Mouse (Mus musculus): ENCODE data around the gene Nos2. TPM values are rescaled to one million over a fixed set of nuclear protein-coding genes. Genes with fewer than 3 reads are reported as not detected.
"Not testable (repeated sequence)": the region's sequence is repeated elsewhere in the genome, so short reads cannot be mapped to it uniquely, and the experiment has no call there.

Nos2 gene
- total RNA-seq, 4 experiments from 2014 or later: 4.1 to 6.9 (median 4.3) TPM

- not testable (repeated sequence) for DNase-seq (ENCODE audit: low spot score)
Observed at GRCm38 (mm10) chr11:78989206-78989605, 68.6 kb downstream of the Nos2 start.

- no peak for DNase-seq (ENCODE audit: low spot score)
Observed at GRCm38 (mm10) chr11:78990096-78990495, 69.5 kb downstream of the Nos2 start.

GRCm38 (mm10) chr11:78990875-78991543 is 70.4 kb downstream of the Nos2 start:
- not testable (repeated sequence) for DNase-seq (ENCODE audit: low spot score)

- no peak for DNase-seq (ENCODE audit: low spot score)
Observed at GRCm38 (mm10) chr11:78999118-78999517, 78.5 kb downstream of the Nos2 start.

DNA sequence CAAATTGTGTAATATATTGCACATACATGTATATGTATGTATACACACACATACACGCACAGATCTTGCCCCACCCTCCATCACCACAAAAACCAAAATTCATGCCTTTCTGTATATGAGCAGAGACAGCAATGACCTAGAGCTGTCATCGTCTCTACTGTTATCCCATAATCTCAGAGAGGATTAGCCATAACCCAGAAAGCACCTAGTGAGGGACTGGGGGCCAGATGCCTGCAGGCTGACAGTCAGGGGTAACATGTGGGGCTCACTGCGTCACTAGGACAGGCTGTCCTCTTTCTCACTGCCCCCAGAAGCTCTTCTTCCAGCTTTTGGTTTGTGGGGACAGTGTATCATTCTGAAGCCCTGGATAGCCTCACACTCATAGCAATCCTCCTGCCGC is 81.3 kb downstream of the Nos2 start:
- no peak for DNase-seq (ENCODE audit: low spot score)

DNA sequence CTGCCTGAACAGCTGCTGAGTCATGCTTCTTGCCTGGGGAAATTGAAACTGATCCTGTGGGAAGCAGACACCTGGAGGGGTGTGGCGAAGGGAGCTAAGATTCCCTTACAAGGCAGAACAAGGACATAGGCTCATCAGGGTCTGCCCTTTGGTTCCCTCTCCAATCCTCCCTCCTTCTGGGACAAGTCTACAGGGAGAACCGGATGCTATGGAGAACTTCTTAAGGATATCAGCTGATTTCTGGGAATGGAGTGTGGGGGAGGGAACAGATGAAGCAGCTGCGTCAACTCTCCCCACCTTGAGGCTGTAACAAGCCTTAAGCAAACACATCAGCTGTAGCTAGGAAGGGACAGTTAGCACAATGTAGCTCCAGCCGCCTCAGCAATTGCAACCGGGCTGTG is 82.0 kb downstream of the Nos2 start:
- no peak for DNase-seq (ENCODE audit: low spot score)

DNA sequence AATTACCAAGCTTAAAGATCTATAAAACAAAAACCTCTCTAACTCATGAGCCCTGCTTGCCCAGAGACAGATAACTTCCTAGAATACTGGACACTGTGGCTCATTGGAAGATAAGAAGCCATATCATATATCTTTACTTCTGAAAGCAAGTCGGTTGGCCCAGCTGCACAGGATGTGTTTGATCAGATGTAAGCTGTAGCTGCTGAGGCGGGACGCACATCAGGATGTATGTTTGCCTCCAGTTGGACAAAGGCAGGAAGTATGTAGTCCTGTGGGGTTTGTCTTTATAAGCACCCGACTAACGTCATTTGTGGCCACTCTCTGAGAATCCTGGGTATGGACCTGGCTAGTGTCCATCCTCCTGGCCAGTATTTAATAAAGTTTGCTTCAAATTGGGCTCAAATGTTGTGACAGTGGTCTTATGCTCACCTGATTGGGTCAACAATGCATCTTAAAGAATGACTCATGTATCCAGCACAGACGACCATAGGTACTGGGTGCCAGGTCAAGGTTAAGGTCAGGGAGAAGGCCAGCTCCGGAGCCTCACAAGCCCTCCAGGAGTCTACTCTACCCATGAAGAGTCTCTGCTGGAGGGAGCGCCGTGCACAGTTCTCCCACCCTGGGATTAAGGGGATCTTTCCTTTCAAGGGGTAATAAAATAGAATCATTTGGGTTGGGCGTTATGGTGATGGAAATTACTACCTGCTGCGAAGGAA is 82.6 kb downstream of the Nos2 start:
- DNase-seq (ENCODE audit: low spot score): peak; percentile 42

GRCm38 (mm10) chr11:79003769-79004638 is 83.4 kb downstream of the Nos2 start:
- DNase-seq (ENCODE audit: low spot score): no peak

DNA sequence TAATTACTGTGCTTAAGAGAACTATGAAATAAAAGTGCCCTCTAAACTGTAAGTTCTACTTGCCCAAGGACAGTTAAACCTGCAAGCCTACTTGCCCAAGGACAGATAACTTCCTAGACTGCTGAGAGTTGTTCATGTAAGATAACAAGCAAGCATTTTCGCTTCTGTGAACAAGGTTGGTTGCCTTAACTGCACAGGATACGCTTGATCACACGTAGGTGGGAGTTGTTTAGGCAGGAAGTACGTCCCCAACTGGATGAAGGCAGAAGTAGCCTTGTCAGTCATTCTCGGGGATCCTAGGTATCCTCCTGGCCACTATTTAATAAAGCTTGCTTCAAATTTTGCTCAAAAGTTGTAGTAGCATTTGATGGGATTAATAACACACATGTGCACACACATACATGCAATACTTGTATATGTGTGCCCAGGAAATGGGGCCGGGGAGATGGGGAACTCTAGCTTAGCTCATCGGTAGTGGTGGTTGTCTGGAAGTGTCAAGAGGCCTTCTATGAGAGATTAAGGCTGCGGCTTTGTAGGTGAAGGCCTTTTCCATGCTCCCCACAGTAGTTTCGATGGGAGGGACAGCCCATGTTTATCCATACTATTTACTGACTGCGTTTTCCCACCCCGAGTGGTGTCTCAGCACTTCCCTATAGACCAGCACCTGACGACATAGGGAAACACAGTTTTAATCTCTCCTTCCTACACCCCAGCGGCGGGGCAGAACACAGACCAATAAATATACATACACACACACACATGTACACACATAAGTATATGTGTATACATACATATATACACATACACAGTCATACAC is 85.2 kb downstream of the Nos2 start:
- no peak for DNase-seq (ENCODE audit: low spot score)

GRCm38 (mm10) chr11:79006417-79006816 is 85.8 kb downstream of the Nos2 start:
- no peak for DNase-seq (ENCODE audit: low spot score)

DNA sequence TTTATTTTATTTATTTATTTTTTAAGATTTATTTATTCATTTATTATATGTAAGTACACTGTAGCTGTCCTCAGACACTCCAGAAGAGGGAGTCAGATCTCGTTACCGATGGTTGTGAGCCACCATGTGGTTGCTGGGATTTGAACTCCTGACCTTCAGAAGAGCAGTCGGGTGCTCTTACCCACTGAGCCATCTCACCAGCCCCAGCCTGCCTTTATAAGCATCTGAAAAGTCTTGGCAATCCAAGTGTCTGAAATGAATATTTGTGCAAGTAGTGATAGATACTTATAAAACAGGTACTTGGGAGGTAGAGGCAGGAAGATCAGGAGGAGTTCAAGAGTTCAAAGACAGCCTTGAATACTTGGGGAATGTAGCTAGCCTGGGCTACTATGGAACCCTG is 86.8 kb downstream of the Nos2 start:
- DNase-seq (ENCODE audit: low spot score): not testable (repeated sequence)

DNA sequence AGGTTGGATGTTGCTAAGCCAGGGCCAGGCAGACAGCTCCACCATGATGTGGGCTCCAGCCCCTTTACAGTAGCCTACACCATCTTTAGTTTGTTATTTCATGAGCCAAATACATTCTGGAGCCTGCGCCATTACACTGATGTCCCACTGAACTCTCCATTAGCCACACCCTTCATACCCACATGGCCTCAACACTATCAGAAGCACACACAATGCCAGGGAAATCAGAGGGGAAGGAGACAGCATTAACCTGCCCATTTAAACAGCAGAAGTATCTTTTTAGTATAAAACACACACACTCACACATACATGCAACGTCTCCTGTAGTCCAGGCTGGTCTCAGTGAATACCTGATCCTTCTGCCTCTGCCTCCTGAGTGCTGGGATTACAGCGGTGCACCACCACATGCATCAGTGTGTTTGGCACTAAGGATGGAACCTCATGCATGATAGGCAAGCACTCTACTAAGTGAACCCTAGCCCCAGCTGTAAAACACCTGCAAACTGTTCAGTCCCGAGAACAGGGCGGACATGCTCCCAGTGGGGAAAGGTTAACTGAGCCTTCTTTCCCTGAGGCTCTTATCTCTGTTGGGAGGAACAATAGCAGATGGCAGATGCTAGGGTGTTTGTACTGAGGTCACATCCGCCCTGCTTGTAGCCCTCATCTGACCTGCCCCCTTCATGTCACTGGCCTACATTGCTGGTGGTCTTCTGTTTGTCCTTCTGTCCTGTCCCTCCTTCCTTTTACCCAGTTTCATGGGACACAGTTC is 87.6 kb downstream of the Nos2 start:
- no peak for DNase-seq (ENCODE audit: low spot score)

DNA sequence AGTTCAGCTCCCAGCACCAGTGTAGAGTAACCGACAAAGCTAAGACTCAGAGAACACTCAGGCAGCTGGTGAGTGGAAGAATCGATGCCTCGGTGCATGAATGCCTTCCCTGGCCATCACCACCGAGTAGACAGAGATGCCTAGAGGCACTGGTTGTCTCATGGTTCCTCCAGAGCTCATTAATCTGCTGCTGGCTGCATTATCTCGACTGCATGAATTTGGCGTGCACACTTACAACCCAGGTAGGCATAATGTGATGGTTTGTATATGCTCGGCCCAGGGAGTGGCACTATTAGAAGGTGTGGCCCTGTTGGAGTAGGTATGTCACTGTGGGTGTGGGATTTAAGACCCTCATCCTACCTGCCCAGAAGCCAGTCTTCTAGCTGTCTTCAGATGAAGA is 88.3 kb downstream of the Nos2 start:
- DNase-seq (ENCODE audit: low spot score): no peak

Other genes starting within 250 kb of the Nos2 start
- 10 to 100 TPM; 11.7 to 15.2 (median 12.4) TPM for gene Nlk, start 223.4 kb upstream of the Nos2 start, total RNA-seq (2022)
- 10 to 100 TPM; 18.2 to 20.6 (median 18.8) TPM for gene Ccnq, start 169.1 kb upstream of the Nos2 start, total RNA-seq (2022)
- 10 to 100 TPM; 34.3 to 51.3 (median 39.8) TPM for gene Lyrm9, start 94.2 kb upstream of the Nos2 start, total RNA-seq (2022)
- gene Lgals9, start 64.2 kb downstream of the Nos2 start, total RNA-seq (2022): 10 to 100 TPM; 15.9 to 19.3 (median 17.1) TPM
- gene Ksr1, start 225.6 kb downstream of the Nos2 start, total RNA-seq (2022): 1 to 10 TPM; 5.9 to 8.2 (median 6.5) TPM